Mouse (Mus musculus): ENCODE results near the gene Man2b1. TPM values are rescaled to one million over a fixed set of nuclear protein-coding genes. Genes with fewer than 3 reads are reported as not detected.

Gene Man2b1
- polyA plus RNA-seq (2014; fragmentation: Illumina TruSeq; extraction: RNeasy Lipid Tissue Mini Kit (QIAGEN cat#74804); ENCODE audit: low replicate concordance), result 3.0 TPM

DNA sequence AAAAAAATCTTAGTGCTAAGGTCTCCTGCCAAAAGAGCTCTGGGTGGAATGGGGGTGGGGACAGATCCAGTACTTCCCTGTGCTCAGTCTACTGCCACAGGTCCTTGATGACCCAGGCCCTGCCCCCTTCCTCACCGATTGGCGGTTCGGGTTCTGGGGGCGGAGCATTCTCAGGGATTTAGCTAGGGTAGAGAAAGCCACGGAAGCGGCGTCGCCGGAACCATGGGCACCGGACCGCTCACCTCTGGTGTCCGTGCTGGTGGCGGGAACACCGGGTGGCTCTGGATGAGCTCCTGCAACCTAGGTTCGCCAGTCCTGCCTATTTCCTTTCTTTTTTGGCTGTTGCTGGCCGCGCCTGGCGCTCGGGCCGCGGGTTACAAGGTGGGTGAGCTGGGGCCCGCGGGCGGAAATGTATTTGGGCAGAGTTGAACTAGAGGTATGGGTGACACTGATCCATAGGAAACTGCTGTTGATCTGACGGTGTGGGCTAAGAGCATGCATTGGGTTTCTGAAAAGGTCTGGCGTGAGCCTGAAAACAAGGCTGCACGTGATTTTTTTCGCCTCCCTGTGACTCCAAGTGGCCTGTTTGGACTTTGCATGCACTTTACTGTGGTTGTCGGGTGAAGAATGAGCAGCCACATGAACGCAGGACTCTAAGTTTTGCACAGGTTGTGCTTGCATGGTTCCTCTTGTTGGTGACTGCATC, at the start of gene Man2b1:
Gene Man2b1, plus strand, starts transcription at position 163 of the 706 bp plus-strand sequence.

GRCm38 (mm10) chr8:85036718-85037365, 46.2 kb upstream of the Man2b1 start, which contains the start of gene Tnpo2:
Gene Tnpo2 (plus strand): TSS chr8:85036915.

GRCm38 (mm10) chr8:85059879-85060616, 23.0 kb upstream of the Man2b1 start, which contains the start of gene Fbxw9:
Gene Fbxw9 (plus strand): TSS chr8:85060055.

GRCm38 (mm10) chr8:85067982-85068381, 15.1 kb upstream of the Man2b1 start, which contains the start of gene Gm5741:
Gene Gm5741 (minus strand): TSS chr8:85067982.

DNA sequence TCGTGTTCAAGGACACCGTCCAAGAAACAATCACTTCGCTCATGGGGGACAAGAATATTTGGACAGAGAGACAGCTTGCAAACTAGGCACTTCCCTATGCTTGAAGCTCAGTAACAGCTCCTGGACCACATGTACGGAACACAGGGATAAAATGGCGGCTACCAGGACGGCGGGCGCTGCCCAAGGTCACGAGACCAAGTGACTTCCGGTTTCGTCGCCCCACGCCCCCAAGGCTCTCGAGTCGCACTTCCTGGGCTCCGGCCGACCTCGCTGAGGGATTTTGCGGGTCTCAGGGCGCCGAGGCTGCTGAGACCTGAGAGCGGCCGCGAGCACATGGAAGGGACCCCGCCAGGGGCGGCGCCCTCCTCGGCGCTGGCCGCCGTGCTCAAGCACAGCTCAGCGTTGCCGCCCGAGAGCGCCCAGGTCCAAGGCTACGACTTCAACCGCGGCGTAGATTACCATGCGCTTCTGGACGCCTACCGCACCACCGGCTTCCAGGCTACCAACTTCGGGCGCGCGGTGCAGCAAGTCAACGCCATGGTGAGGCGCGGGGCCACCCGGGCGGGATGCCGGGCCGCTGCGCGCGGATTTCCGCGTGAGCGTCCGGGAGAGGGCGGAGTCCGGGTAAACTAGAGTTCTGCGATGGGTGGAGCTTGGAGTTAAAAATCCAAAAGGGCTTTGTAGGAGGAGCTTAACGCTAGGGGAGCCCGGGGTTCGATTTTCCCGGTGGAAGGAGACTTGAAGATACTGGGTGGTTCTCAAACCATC, 11.4 kb upstream of the Man2b1 start, which contains the start of gene Dhps:
Gene Dhps, plus strand, starts transcription at position 244 of the 768 bp plus-strand sequence.

DNA sequence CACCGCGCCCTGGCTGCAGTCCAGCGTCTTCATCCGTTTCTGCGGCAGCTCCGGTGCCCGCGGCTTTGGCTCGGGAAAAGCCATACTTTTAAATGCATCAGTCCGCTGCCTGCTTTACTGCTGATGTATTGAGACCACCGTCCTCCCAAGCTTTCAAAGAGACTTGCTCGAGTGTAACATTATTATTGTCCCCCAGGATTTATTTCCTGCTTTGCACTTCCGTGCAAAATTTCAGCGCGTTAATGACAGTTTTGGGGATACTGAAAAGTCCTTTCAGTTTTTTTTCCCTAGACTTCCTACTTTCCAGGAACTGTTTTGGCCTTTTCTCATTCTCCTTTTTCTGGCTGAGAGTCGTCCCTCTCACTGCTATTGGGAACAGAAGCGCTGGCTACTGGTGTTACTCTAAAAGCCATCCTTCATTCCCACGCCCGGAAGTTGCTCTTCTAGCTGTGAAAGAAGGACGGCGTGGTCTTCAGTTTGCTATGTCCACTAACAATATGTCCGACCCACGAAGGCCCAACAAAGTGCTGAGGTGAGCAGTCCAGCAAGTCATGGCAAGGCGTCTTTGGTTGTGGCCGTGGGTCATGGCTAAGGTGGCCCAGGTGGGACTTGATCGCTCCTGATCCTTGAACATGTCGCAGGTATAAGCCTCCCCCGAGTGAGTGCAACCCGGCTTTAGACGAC, 2.4 kb upstream of the Man2b1 start, which contains the start of gene Wdr83os:
Gene Wdr83os, plus strand, starts transcription at position 209 of the 684 bp plus-strand sequence.

GRCm38 (mm10) chr8:85081216-85081555, 1.9 kb upstream of the Man2b1 start, which contains the start of gene Wdr83:
Gene Wdr83 (minus strand): TSS chr8:85081306.

GRCm38 (mm10) chr8:85122995-85123394, 39.9 kb downstream of the Man2b1 start, which contains the start of gene Zfp791:
Gene Zfp791 (minus strand): TSS chr8:85123095.

Other genes starting within 250 kb of the Man2b1 start
- 1.3 TPM for gene Rad23a, start 242.6 kb upstream of the Man2b1 start, polyA plus RNA-seq (2014; fragmentation: Illumina TruSeq; extraction: RNeasy Lipid Tissue Mini Kit (QIAGEN cat#74804); ENCODE audit: low replicate concordance)
- gene Calr, start 236.3 kb upstream of the Man2b1 start, polyA plus RNA-seq (2014; fragmentation: Illumina TruSeq; extraction: RNeasy Lipid Tissue Mini Kit (QIAGEN cat#74804); ENCODE audit: low replicate concordance), result 432 TPM
- 1.9 TPM for gene Farsa, start 226.3 kb upstream of the Man2b1 start, polyA plus RNA-seq (2014; fragmentation: Illumina TruSeq; extraction: RNeasy Lipid Tissue Mini Kit (QIAGEN cat#74804); ENCODE audit: low replicate concordance)
- gene Syce2, start 211.2 kb upstream of the Man2b1 start, polyA plus RNA-seq (2014; fragmentation: Illumina TruSeq; extraction: RNeasy Lipid Tissue Mini Kit (QIAGEN cat#74804); ENCODE audit: low replicate concordance), result 10.3 TPM
- gene Gcdh, start 189.3 kb upstream of the Man2b1 start, polyA plus RNA-seq (2014; fragmentation: Illumina TruSeq; extraction: RNeasy Lipid Tissue Mini Kit (QIAGEN cat#74804); ENCODE audit: low replicate concordance), result 33.1 TPM
- gene Klf1, start 181.3 kb upstream of the Man2b1 start, polyA plus RNA-seq (2014; fragmentation: Illumina TruSeq; extraction: RNeasy Lipid Tissue Mini Kit (QIAGEN cat#74804); ENCODE audit: low replicate concordance), result not detected
- 3.7 TPM for gene Dnase2a, start 174.7 kb upstream of the Man2b1 start, polyA plus RNA-seq (2014; fragmentation: Illumina TruSeq; extraction: RNeasy Lipid Tissue Mini Kit (QIAGEN cat#74804); ENCODE audit: low replicate concordance)
- gene Mast1, start 145.9 kb upstream of the Man2b1 start, polyA plus RNA-seq (2014; fragmentation: Illumina TruSeq; extraction: RNeasy Lipid Tissue Mini Kit (QIAGEN cat#74804); ENCODE audit: low replicate concordance), result not detected
- not detected for gene Rtbdn, start 136.3 kb upstream of the Man2b1 start, polyA plus RNA-seq (2014; fragmentation: Illumina TruSeq; extraction: RNeasy Lipid Tissue Mini Kit (QIAGEN cat#74804); ENCODE audit: low replicate concordance)
- gene Gm49661, start 113.8 kb upstream of the Man2b1 start, polyA plus RNA-seq (2014; fragmentation: Illumina TruSeq; extraction: RNeasy Lipid Tissue Mini Kit (QIAGEN cat#74804); ENCODE audit: low replicate concordance), result not detected
- 14.6 TPM for gene Prdx2, start 113.7 kb upstream of the Man2b1 start, polyA plus RNA-seq (2014; fragmentation: Illumina TruSeq; extraction: RNeasy Lipid Tissue Mini Kit (QIAGEN cat#74804); ENCODE audit: low replicate concordance)
- 1.1 TPM for gene Rnaseh2a, start 113.5 kb upstream of the Man2b1 start, polyA plus RNA-seq (2014; fragmentation: Illumina TruSeq; extraction: RNeasy Lipid Tissue Mini Kit (QIAGEN cat#74804); ENCODE audit: low replicate concordance)
- gene Junb, start 104.6 kb upstream of the Man2b1 start, polyA plus RNA-seq (2014; fragmentation: Illumina TruSeq; extraction: RNeasy Lipid Tissue Mini Kit (QIAGEN cat#74804); ENCODE audit: low replicate concordance), result 1.7 TPM
- gene Hook2, start 92.7 kb upstream of the Man2b1 start, polyA plus RNA-seq (2014; fragmentation: Illumina TruSeq; extraction: RNeasy Lipid Tissue Mini Kit (QIAGEN cat#74804); ENCODE audit: low replicate concordance), result 34.3 TPM
- gene Best2, start 68.7 kb upstream of the Man2b1 start, polyA plus RNA-seq (2014; fragmentation: Illumina TruSeq; extraction: RNeasy Lipid Tissue Mini Kit (QIAGEN cat#74804); ENCODE audit: low replicate concordance), result not detected
- gene Asna1, start 58.0 kb upstream of the Man2b1 start, polyA plus RNA-seq (2014; fragmentation: Illumina TruSeq; extraction: RNeasy Lipid Tissue Mini Kit (QIAGEN cat#74804); ENCODE audit: low replicate concordance), result 3.8 TPM
- 5.6 TPM for gene Trir, start 56.4 kb upstream of the Man2b1 start, polyA plus RNA-seq (2014; fragmentation: Illumina TruSeq; extraction: RNeasy Lipid Tissue Mini Kit (QIAGEN cat#74804); ENCODE audit: low replicate concordance)
- gene Tnpo2, start 46.4 kb upstream of the Man2b1 start, polyA plus RNA-seq (2014; fragmentation: Illumina TruSeq; extraction: RNeasy Lipid Tissue Mini Kit (QIAGEN cat#74804); ENCODE audit: low replicate concordance), result 3.5 TPM
- 1.4 TPM for gene Fbxw9, start 23.2 kb upstream of the Man2b1 start, polyA plus RNA-seq (2014; fragmentation: Illumina TruSeq; extraction: RNeasy Lipid Tissue Mini Kit (QIAGEN cat#74804); ENCODE audit: low replicate concordance)
- gene Gm5741, start 15.3 kb upstream of the Man2b1 start, polyA plus RNA-seq (2014; fragmentation: Illumina TruSeq; extraction: RNeasy Lipid Tissue Mini Kit (QIAGEN cat#74804); ENCODE audit: low replicate concordance), result not detected
- 17.0 TPM for gene Dhps, start 11.5 kb upstream of the Man2b1 start, polyA plus RNA-seq (2014; fragmentation: Illumina TruSeq; extraction: RNeasy Lipid Tissue Mini Kit (QIAGEN cat#74804); ENCODE audit: low replicate concordance)
- 3.7 TPM for gene Wdr83os, start 2.5 kb upstream of the Man2b1 start, polyA plus RNA-seq (2014; fragmentation: Illumina TruSeq; extraction: RNeasy Lipid Tissue Mini Kit (QIAGEN cat#74804); ENCODE audit: low replicate concordance)
- gene Wdr83, start 2.0 kb upstream of the Man2b1 start, polyA plus RNA-seq (2014; fragmentation: Illumina TruSeq; extraction: RNeasy Lipid Tissue Mini Kit (QIAGEN cat#74804); ENCODE audit: low replicate concordance), result 2.0 TPM
- gene Zfp791, start 39.8 kb downstream of the Man2b1 start, polyA plus RNA-seq (2014; fragmentation: Illumina TruSeq; extraction: RNeasy Lipid Tissue Mini Kit (QIAGEN cat#74804); ENCODE audit: low replicate concordance), result 3.0 TPM
- gene Cks1brt, start 68.7 kb downstream of the Man2b1 start, polyA plus RNA-seq (2014; fragmentation: Illumina TruSeq; extraction: RNeasy Lipid Tissue Mini Kit (QIAGEN cat#74804); ENCODE audit: low replicate concordance), result not detected
- not detected for gene Olfr371, start 142.7 kb downstream of the Man2b1 start, polyA plus RNA-seq (2014; fragmentation: Illumina TruSeq; extraction: RNeasy Lipid Tissue Mini Kit (QIAGEN cat#74804); ENCODE audit: low replicate concordance)
- 45.0 TPM for gene Orc6, start 216.4 kb downstream of the Man2b1 start, polyA plus RNA-seq (2014; fragmentation: Illumina TruSeq; extraction: RNeasy Lipid Tissue Mini Kit (QIAGEN cat#74804); ENCODE audit: low replicate concordance)
- 304 TPM for gene Vps35, start 216.5 kb downstream of the Man2b1 start, polyA plus RNA-seq (2014; fragmentation: Illumina TruSeq; extraction: RNeasy Lipid Tissue Mini Kit (QIAGEN cat#74804); ENCODE audit: low replicate concordance)

Data from small intestine, adult 10 weeks (tissue).